Mouse (Mus musculus): Measurements from ENCODE around the gene Fzd1. TPM values are rescaled to one million over a fixed set of nuclear protein-coding genes. Genes with fewer than 3 reads are reported as not detected.

Fzd1 gene
- polyA plus RNA-seq (2011; ENCODE audit: insufficient read length, low read depth, missing spikeins) = 36.0 and 55.5 TPM in 2 replicates

GRCm38 (mm10) chr5:4757902-4758301, at the start of gene Fzd1:
TSS of gene Fzd1 (minus strand) at chr5:4758035.
- Histone ChIP-seq H3K27ac (ENCODE audit: insufficient read depth, low read length) (peak within 1 kb of the TSS; percentile 92), H3K4me3 (ENCODE audit: insufficient read depth, low read length) (peak within 1 kb of the TSS; percentile 60), H3K4me1 (ENCODE audit: control insufficient read depth, insufficient read depth, low read length) (no peaks in the 10 kb centered on the region; the same call in 1 of the 2 replicates)
- TF ChIP-seq POLR2A (IDR thresholded peaks at IDR 0.05; ENCODE audit: low read depth, low read length) (peak; percentile 79), CTCF (IDR thresholded peaks at IDR 0.05; ENCODE audit: borderline replicate concordance, insufficient read depth, low read length) (no peak)

DNA sequence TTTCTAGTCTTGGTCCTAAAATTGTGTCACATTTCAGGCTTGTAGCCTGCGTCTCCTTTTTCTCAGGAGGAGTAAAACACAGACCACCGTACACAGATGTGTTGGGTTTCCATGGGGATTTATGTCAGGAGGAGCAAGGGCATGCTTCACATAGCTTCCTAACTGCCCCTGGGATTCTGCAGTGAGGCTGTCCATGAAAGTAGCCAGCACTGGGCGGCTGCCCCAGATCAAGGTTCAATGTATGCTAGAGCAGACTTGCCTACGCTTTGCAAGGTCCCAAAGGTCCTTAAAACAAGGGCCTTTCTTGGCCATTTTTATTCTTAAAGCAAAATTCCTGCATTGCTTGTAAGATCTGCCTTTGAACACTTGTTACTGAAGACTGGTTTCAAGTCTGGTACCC, 47.4 kb upstream of the Fzd1 start:
- Histone ChIP-seq H3K27ac (ENCODE audit: insufficient read depth, low read length) (no peak overlapping the region), H3K4me3 (ENCODE audit: insufficient read depth, low read length) (no peak overlapping the region)
- TF ChIP-seq CTCF (IDR thresholded peaks at IDR 0.05; ENCODE audit: borderline replicate concordance, insufficient read depth, low read length) (no peak), POLR2A (IDR thresholded peaks at IDR 0.05; ENCODE audit: low read depth, low read length) (no peak)

DNA sequence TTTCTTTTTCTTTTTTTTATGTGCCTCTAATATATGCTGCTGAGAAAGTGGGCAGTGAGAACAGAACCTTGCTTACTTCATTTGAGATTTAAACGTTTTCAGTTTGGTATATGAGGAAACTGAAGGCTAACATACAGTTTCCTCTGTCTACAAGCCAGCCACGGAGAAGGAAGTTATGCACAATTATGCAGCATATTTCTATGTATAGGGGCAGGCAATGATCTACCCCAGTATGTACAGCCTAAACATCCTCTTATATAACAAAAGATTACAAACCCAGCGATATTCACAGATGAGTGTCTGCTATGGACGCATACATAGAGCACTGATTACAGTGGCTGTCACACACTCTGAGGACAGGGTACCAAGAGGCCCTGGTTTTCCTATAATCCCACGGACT, 45.9 kb upstream of the Fzd1 start:
- Histone ChIP-seq H3K4me1 (ENCODE audit: control insufficient read depth, insufficient read depth, low read length) (no peaks in the 10 kb centered on the region), H3K4me3 (ENCODE audit: insufficient read depth, low read length) (no peak overlapping the region), H3K27ac (ENCODE audit: insufficient read depth, low read length) (no peak overlapping the region)
- TF ChIP-seq CTCF (IDR thresholded peaks at IDR 0.05; ENCODE audit: borderline replicate concordance, insufficient read depth, low read length) (no peak), POLR2A (IDR thresholded peaks at IDR 0.05; ENCODE audit: low read depth, low read length) (no peak)

More for the DNA sequence above, 47.4 kb upstream of the Fzd1 start:
- no peaks in the 10 kb centered on the region for H3K4me1 ChIP-seq (ENCODE audit: control insufficient read depth, insufficient read depth, low read length)

- H3K4me1 ChIP-seq (ENCODE audit: control insufficient read depth, insufficient read depth, low read length) = no peaks in the 10 kb centered on the region
- no peak for TF ChIP-seq CTCF (IDR thresholded peaks at IDR 0.05; ENCODE audit: borderline replicate concordance, insufficient read depth, low read length)
- no peak for TF ChIP-seq POLR2A (IDR thresholded peaks at IDR 0.05; ENCODE audit: low read depth, low read length)
- H3K4me3 ChIP-seq (ENCODE audit: insufficient read depth, low read length) = no peak overlapping the region
- H3K27ac ChIP-seq (ENCODE audit: insufficient read depth, low read length) = no peak overlapping the region
Observed at GRCm38 (mm10) chr5:4801971-4802370, 44.1 kb upstream of the Fzd1 start.

GRCm38 (mm10) chr5:4801096-4801850, 43.4 kb upstream of the Fzd1 start:
- Histone ChIP-seq H3K4me3 (ENCODE audit: insufficient read depth, low read length) (no peak overlapping the region), H3K4me1 (ENCODE audit: control insufficient read depth, insufficient read depth, low read length) (no peaks in the 10 kb centered on the region), H3K27ac (ENCODE audit: insufficient read depth, low read length) (no peak overlapping the region)
- TF ChIP-seq CTCF (IDR thresholded peaks at IDR 0.05; ENCODE audit: borderline replicate concordance, insufficient read depth, low read length) = no peak
- no peak for TF ChIP-seq POLR2A (IDR thresholded peaks at IDR 0.05; ENCODE audit: low read depth, low read length)

DNA sequence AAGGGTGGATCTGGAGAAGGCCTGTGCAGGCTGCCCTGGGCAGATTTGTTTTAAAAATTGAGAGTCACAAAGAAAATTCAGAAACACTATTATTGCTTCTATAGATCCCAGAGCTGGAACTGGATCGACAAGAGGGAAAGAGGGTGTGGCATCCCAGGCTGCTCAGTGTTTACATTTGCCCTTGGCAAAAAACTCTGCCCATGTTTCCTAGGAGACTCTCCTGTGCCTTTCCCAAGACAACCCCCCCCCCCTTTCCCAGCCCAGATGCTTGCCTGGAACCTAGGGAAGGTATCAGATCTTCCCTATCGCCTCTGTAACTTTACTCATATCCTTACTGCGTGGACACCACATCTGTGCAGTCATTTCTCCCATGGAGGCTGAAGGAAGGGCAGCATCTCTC, 33.4 kb upstream of the Fzd1 start:
- H3K4me1 ChIP-seq (ENCODE audit: control insufficient read depth, insufficient read depth, low read length) = no peaks in the 10 kb centered on the region
- TF ChIP-seq CTCF (IDR thresholded peaks at IDR 0.05; ENCODE audit: borderline replicate concordance, insufficient read depth, low read length) (no peak), POLR2A (IDR thresholded peaks at IDR 0.05; ENCODE audit: low read depth, low read length) (no peak)
- no peak overlapping the region for H3K27ac ChIP-seq (ENCODE audit: insufficient read depth, low read length)
- H3K4me3 ChIP-seq (ENCODE audit: insufficient read depth, low read length) = no peak overlapping the region

GRCm38 (mm10) chr5:4790265-4790664, 32.4 kb upstream of the Fzd1 start:
- H3K27ac ChIP-seq (ENCODE audit: insufficient read depth, low read length) = no peak overlapping the region
- H3K4me1 ChIP-seq (ENCODE audit: control insufficient read depth, insufficient read depth, low read length) = no peaks in the 10 kb centered on the region
- H3K4me3 ChIP-seq (ENCODE audit: insufficient read depth, low read length) = no peak overlapping the region
- TF ChIP-seq CTCF (IDR thresholded peaks at IDR 0.05; ENCODE audit: borderline replicate concordance, insufficient read depth, low read length) (no peak), POLR2A (IDR thresholded peaks at IDR 0.05; ENCODE audit: low read depth, low read length) (no peak)

DNA sequence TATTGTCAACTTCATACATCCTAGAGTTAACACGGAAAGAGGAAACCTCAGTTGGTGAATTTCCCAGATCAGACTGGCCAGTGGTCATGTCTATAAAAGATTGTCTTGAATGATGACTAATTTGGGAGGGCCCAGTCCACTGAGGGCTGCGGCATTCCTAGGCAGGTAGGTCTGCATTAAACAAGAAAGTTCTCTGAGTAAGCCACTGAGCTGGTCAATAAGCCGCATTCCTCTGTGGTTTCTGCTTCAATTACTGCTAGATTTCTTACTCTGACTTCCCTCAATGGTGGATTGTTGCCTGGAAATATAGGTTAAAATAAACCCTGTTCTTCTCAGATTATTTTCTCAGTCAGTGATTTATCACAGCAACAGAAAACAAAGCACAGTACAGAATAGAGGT, 30.6 kb upstream of the Fzd1 start:
- no peak for TF ChIP-seq POLR2A (IDR thresholded peaks at IDR 0.05; ENCODE audit: low read depth, low read length)
- TF ChIP-seq CTCF (IDR thresholded peaks at IDR 0.05; ENCODE audit: borderline replicate concordance, insufficient read depth, low read length) = no peak
- no peaks in the 10 kb centered on the region for H3K4me1 ChIP-seq (ENCODE audit: control insufficient read depth, insufficient read depth, low read length)
- no peak overlapping the region for H3K27ac ChIP-seq (ENCODE audit: insufficient read depth, low read length)
- no peak overlapping the region for H3K4me3 ChIP-seq (ENCODE audit: insufficient read depth, low read length)

GRCm38 (mm10) chr5:4786816-4787215, 29.0 kb upstream of the Fzd1 start:
- TF ChIP-seq CTCF (IDR thresholded peaks at IDR 0.05; ENCODE audit: borderline replicate concordance, insufficient read depth, low read length) = no peak
- TF ChIP-seq POLR2A (IDR thresholded peaks at IDR 0.05; ENCODE audit: low read depth, low read length) = no peak
- Histone ChIP-seq H3K4me3 (ENCODE audit: insufficient read depth, low read length) (no peak overlapping the region), H3K4me1 (ENCODE audit: control insufficient read depth, insufficient read depth, low read length) (no peaks in the 10 kb centered on the region), H3K27ac (ENCODE audit: insufficient read depth, low read length) (no peak overlapping the region)

GRCm38 (mm10) chr5:4778274-4778673, 20.4 kb upstream of the Fzd1 start:
- Histone ChIP-seq H3K4me1 (ENCODE audit: control insufficient read depth, insufficient read depth, low read length) (no peaks in the 10 kb centered on the region), H3K4me3 (ENCODE audit: insufficient read depth, low read length) (no peak overlapping the region), H3K27ac (ENCODE audit: insufficient read depth, low read length) (no peak overlapping the region)
- TF ChIP-seq POLR2A (IDR thresholded peaks at IDR 0.05; ENCODE audit: low read depth, low read length) (no peak), CTCF (IDR thresholded peaks at IDR 0.05; ENCODE audit: borderline replicate concordance, insufficient read depth, low read length) (no peak)
